Mouse (Mus musculus) CH12.LX (cell line): ENCODE measurements around the gene Rpusd3. TPM values are rescaled to one million over a fixed set of nuclear protein-coding genes. Genes with fewer than 3 reads are reported as not detected.

ENCODE experiments used
- DNase-seq: peaks from one replicate; pipeline ENCODE4 v3.0.0-alpha.2; 2013; ENCODE audit errors: extremely low read depth
- H3K27ac ChIP-seq: 2 replicates; pipeline ENCODE4 v1.5.1; 2012; ENCODE audit warnings: low read depth, mild to moderate bottlenecking, control low read depth, moderate library complexity; ENCODE audit not compliant: insufficient read depth
- H3K27me3 ChIP-seq: replicated peaks from 2 replicates; pipeline ENCODE3; 2012; ENCODE audit warnings: inconsistent platforms
- H3K36me3 ChIP-seq, 2 experiments: replicated peaks in 1 of 2; 2 replicates each; pipeline versions ENCODE3 to v1.6.1; 2012; ENCODE audit warnings: inconsistent platforms in 1 of 2, low read length in 1 of 2, mild to moderate bottlenecking in 1 of 2, mixed read lengths in 1 of 2, moderate library complexity in 1 of 2; ENCODE audit not compliant: control insufficient read depth in 1 of 2, insufficient read depth in 1 of 2
- H3K4me1 ChIP-seq, 2 experiments: 2 replicates each; pipeline ENCODE4 v1.6.1; 2012; ENCODE audit warnings: inconsistent platforms in 1 of 2, moderate library complexity in 1 of 2; ENCODE audit not compliant: insufficient read depth in 2 of 2, control insufficient read depth in 1 of 2
- H3K4me2 ChIP-seq: 2 replicates; pipeline ENCODE4 v1.6.1; 2012; ENCODE audit warnings: low read depth, mild to moderate bottlenecking, control low read depth; ENCODE audit not compliant: poor library complexity, insufficient read depth, severe bottlenecking
- H3K4me3 ChIP-seq, 3 experiments: fragments of 150-350 bp in 1 of 3; sonication (generic) in 1 of 3; replicated peaks in 1 of 3; 2 replicates each; pipeline versions ENCODE3 to v1.5.1; 2011 to 2012; ENCODE audit warnings: low read depth in 2 of 3, low read length in 2 of 3, mild to moderate bottlenecking in 2 of 3, moderate library complexity in 2 of 3, control low read depth in 1 of 3, improper control_type of control experiment in 1 of 3, inconsistent platforms in 1 of 3, mixed read lengths in 1 of 3; ENCODE audit not compliant: poor library complexity in 1 of 3
- H3K79me2 ChIP-seq: replicated peaks from 2 replicates; pipeline ENCODE4 v1.6.1; 2012; ENCODE audit warnings: mild to moderate bottlenecking, moderate library complexity; ENCODE audit not compliant: control insufficient read depth, poor library complexity, insufficient read depth, severe bottlenecking; ENCODE audit errors: extremely low read depth
- H3K9ac ChIP-seq: 2 replicates; pipeline ENCODE4 v1.6.1; 2012; ENCODE audit warnings: low read depth, mild to moderate bottlenecking, control low read depth, moderate library complexity; ENCODE audit not compliant: insufficient read depth
- H3K9me3 ChIP-seq: replicated peaks from 2 replicates; pipeline ENCODE3; 2012; ENCODE audit warnings: low read length, inconsistent platforms, mixed read lengths
- CTCF ChIP-seq, 2 experiments: IDR thresholded peaks in 1 of 2; conservative IDR thresholded peaks in 1 of 2; 2 replicates each; pipeline ENCODE4 v1.5.1; 2011 to 2012; ENCODE audit warnings: low read depth in 2 of 2, low read length in 2 of 2, improper control_type of control experiment in 1 of 2, inconsistent platforms in 1 of 2, mild to moderate bottlenecking in 1 of 2, moderate library complexity in 1 of 2
- ELF1 ChIP-seq: IDR thresholded peaks from 2 replicates; pipeline ENCODE4 v1.6.1; 2014; ENCODE audit warnings: low read depth, mild to moderate bottlenecking, inconsistent platforms, low read length, improper control_type of control experiment
- MAX ChIP-seq: IDR thresholded peaks from 2 replicates; pipeline ENCODE4 v1.6.1; 2011; ENCODE audit warnings: low read length, improper control_type of control experiment
- MAZ ChIP-seq: IDR thresholded peaks from 2 replicates; pipeline ENCODE4 v1.6.1; 2012; ENCODE audit warnings: low read depth, mild to moderate bottlenecking, inconsistent platforms, low read length, improper control_type of control experiment, moderate library complexity
- MEF2A ChIP-seq: IDR thresholded peaks from 2 replicates; pipeline ENCODE4 v1.6.1; 2014; ENCODE audit warnings: low read depth, mild to moderate bottlenecking, inconsistent platforms, low read length, improper control_type of control experiment, borderline replicate concordance
- MYC ChIP-seq: IDR thresholded peaks from 2 replicates; pipeline ENCODE4 v1.6.1; 2011; ENCODE audit warnings: low read depth, mild to moderate bottlenecking, improper control_type of control experiment, low read length
- NRF1 ChIP-seq: IDR thresholded peaks from 2 replicates; pipeline ENCODE4 v1.6.1; 2014; ENCODE audit warnings: low read depth, mild to moderate bottlenecking, inconsistent platforms, low read length, improper control_type of control experiment, moderate library complexity
- PAX5 ChIP-seq: IDR thresholded peaks from 2 replicates; pipeline ENCODE4 v1.6.1; 2012; ENCODE audit warnings: low read length, inconsistent platforms, mixed read lengths
- POLR2A ChIP-seq: IDR thresholded peaks from 2 replicates; pipeline ENCODE4 v1.6.1; 2011; ENCODE audit warnings: low read depth, mild to moderate bottlenecking, improper control_type of control experiment, low read length
- RAD21 ChIP-seq: IDR thresholded peaks from 2 replicates; pipeline ENCODE4 v1.6.1; 2011; ENCODE audit warnings: low read depth, mild to moderate bottlenecking, low read length, improper control_type of control experiment, moderate library complexity
- SIN3A ChIP-seq: IDR thresholded peaks from 2 replicates; pipeline ENCODE4 v1.6.1; 2012; ENCODE audit warnings: low read length, improper control_type of control experiment, inconsistent platforms
- SMC3 ChIP-seq: IDR thresholded peaks from 2 replicates; pipeline ENCODE4 v1.6.1; 2011; ENCODE audit warnings: low read depth, low read length, improper control_type of control experiment
- TBP ChIP-seq: conservative IDR thresholded peaks from 2 replicates; pipeline ENCODE4 v1.6.1; 2011; ENCODE audit warnings: low read depth, low read length, improper control_type of control experiment
- TCF12 ChIP-seq: IDR thresholded peaks from 2 replicates; pipeline ENCODE4 v1.6.1; 2014; ENCODE audit warnings: low read depth, mild to moderate bottlenecking, inconsistent platforms, low read length, improper control_type of control experiment
- USF1 ChIP-seq: IDR thresholded peaks from 2 replicates; pipeline ENCODE4 v1.6.1; 2014; ENCODE audit warnings: low read depth, mild to moderate bottlenecking, inconsistent platforms, low read length, improper control_type of control experiment
- USF2 ChIP-seq: conservative IDR thresholded peaks from 2 replicates; pipeline ENCODE4 v1.6.1; 2011; ENCODE audit warnings: low read depth, low read length, improper control_type of control experiment
- ZNF384 ChIP-seq: IDR thresholded peaks from 2 replicates; pipeline ENCODE4 v1.6.1; 2012; ENCODE audit warnings: low read depth, low read length, improper control_type of control experiment, inconsistent platforms
- dilution Hi-C: fragments of 300-500 bp; cut with MboI; formaldehyde crosslinking; loops from 2 replicates; pipeline ENCODE4 v1.14.3; 2020; ENCODE audit warnings: low sequenced_read_pairs; ENCODE audit not compliant: extremely low pct_unique_long_range_greater_than_20kb, extremely low pct_ligation_motif_present
- in situ Hi-C: fragments of 300-500 bp; cut with MboI; formaldehyde crosslinking; loops from 3 replicates; pipeline ENCODE4 v1.14.3; 2019; ENCODE audit warnings: low sequenced_read_pairs, low pct_ligation_motif_present, low pct_unique_long_range_greater_than_20kb, mixed read lengths
- polyA plus RNA-seq: library from polyadenylated mRNA; unstranded; fragments of >175 nt; gene quantifications from 2 replicates; pipeline ENCODE4 v1.2.1, GENCODE M21; 2012; ENCODE audit warnings: low read depth; ENCODE audit not compliant: insufficient read length
- total RNA-seq, 2 experiments: library from RNA; depleted of rRNA; stranded (reverse); fragments of 300-350 nt in 1 of 2; fragments of >200 nt in 1 of 2; gene quantifications; 2 replicates each; pipeline ENCODE4 v1.2.3; 2012 to 2014

Rpusd3 gene
- total and polyA plus RNA-seq, 3 experiments: 22.1 to 26.5 (median 26.3) TPM

DNA sequence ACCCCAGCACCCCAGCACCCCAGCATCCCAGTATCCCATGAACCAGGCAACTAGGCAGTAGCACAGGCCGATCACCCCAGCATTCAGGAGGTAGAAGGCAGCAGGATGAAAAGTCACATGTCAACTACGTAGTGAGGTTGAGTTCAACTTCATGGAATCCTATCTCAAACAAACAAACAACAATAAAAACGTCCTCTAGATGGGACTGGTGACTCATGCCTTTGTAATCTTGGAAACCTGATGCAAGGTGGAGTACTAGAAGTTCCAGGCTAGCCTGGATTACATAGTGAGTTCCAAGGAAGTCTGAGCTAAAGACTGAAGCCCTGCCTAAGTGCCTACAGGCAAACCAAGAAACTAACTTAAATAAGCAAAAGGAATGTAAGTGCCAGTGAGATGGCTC is 11.7 kb upstream of the Rpusd3 start:
- in situ Hi-C loops: no loop called here
- H3K27me3 ChIP-seq: no peaks in the 10 kb centered on the region
- TF ChIP-seq TBP (no peak), MAZ (no peak)
- TF ChIP-seq, all 38 proteins: peak for 0
- Histone ChIP-seq H3K4me1 (peaks cover 23 to 47% of the 10 kb centered on the region in 2 experiments), H3K4me3 (no peak overlapping the region), H3K36me3 (no peaks in the 10 kb centered on the region), H3K79me2 (no peaks in the 10 kb centered on the region), H3K27ac (no peak overlapping the region), H3K4me2 (no peak overlapping the region), H3K9ac (no peak overlapping the region), H3K9me3 (peaks cover 5% of the 10 kb centered on the region)
- no peak for DNase-seq
- dilution Hi-C loops: no loop called here

DNA sequence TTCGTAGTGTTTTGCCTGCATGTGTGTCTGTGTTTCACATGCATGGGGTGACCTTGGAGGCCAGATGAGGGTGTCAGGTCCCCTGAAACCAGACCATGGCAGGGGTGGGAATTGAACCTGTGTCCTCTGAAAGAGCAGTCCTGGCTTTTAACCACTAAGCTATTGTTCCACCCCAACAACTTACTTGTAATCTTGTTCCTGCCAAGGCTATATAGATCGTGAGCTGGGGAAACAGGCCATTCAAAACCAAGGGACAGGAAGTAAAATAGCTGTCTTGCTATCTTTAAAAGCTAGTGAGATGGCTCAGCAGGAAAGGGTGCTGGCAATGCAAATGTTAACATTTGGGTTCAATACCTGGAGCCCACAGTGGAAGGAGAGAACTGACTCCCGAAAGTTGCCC is 10.8 kb upstream of the Rpusd3 start:
- Histone ChIP-seq H3K36me3 (no peaks in the 10 kb centered on the region), H3K9ac (no peak overlapping the region), H3K9me3 (peaks cover 5% of the 10 kb centered on the region), H3K79me2 (no peaks in the 10 kb centered on the region), H3K4me3 (no peak overlapping the region), H3K27me3 (peaks cover 3% of the 10 kb centered on the region), H3K27ac (no peak overlapping the region), H3K4me2 (no peak overlapping the region), H3K4me1 (peaks cover 23 to 38% of the 10 kb centered on the region in 2 experiments)
- in situ Hi-C loops (no loop called here), dilution Hi-C loops (no loop called here)
- no peak for TF ChIP-seq USF2
- DNase-seq: no peak

DNA sequence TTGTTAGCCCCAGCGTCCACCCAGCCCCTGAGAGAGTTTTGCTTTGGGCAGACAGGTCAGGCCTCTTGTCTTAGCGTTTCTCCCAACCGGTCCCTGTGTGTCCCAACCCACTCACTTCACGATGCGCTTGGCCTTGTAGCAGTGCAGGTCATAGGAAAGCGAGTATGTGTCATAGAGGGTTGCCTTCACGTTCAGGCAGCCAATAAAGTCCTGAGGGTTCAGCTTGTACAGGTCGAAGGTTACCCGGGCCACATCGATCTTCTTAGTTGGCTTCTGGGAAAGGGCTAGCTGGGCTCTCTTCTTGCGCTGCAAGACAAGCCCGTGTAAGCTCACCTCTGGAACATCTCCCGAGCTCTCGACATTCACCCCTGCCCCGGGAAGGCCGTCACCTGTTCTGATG is 8.9 kb upstream of the Rpusd3 start:
- dilution Hi-C loops (no loop called here), in situ Hi-C loops (no loop called here)
- no peak overlapping the region for H3K4me2 ChIP-seq
- TF ChIP-seq ZNF384: no peak
- no peak for TF ChIP-seq NRF1
- no peak for TF ChIP-seq POLR2A
- no peaks in the 10 kb centered on the region for H3K36me3 ChIP-seq
- H3K9ac ChIP-seq: no peak overlapping the region
- H3K9me3 ChIP-seq: peaks cover 5% of the 10 kb centered on the region
- no peak overlapping the region for H3K27ac ChIP-seq
- H3K27me3 ChIP-seq: peaks cover 3% of the 10 kb centered on the region
- H3K4me3 ChIP-seq: no peak overlapping the region
- DNase-seq: no peak
- no peaks in the 10 kb centered on the region for H3K79me2 ChIP-seq
- H3K4me1 ChIP-seq: peaks cover 16 to 30% of the 10 kb centered on the region in 2 experiments

DNA sequence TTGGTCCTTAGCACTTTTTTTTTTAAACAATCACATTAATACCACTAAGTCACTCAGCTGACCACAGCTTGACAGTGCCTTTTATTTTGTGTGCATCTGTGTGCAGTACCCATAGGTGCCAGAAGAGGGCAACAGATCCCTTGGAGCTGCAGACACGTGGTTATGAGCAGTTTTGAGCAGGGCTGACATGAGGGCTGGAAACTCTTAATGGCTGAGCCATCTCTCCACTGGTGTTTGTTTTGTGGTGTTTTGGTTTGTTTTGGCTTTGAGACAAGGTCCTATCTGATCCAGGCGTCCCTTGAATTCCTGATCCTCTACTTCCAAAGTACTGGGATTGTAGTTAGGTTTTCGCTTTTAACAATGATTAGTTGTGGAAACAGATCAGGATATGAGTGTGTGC is 8.3 kb upstream of the Rpusd3 start:
- Histone ChIP-seq H3K4me2 (no peak overlapping the region), H3K27me3 (peaks cover 3% of the 10 kb centered on the region), H3K36me3 (no peaks in the 10 kb centered on the region), H3K27ac (no peak overlapping the region), H3K4me3 (no peak overlapping the region), H3K9me3 (peaks cover 5% of the 10 kb centered on the region), H3K9ac (no peak overlapping the region), H3K79me2 (no peaks in the 10 kb centered on the region), H3K4me1 (peaks cover 11 to 25% of the 10 kb centered on the region in 2 experiments)
- peak; percentile 72 for DNase-seq
- dilution Hi-C loops (no loop called here), in situ Hi-C loops (no loop called here)
- TF ChIP-seq MAZ (no peak), ELF1 (no peak), PAX5 (no peak), MYC (peak; percentile 98), TCF12 (no peak), CTCF (conservative IDR thresholded peaks at IDR 0.05 in 1 of 2, IDR thresholded peaks at IDR 0.05 in 1 of 2; ENCODE audit: low read depth in 2 of 2, low read length in 2 of 2) (peak; percentile 65 to 66; a peak in 3 of 4 replicates), SMC3 (peak; percentile 44), MEF2A (no peak), SIN3A (no peak), MAX (peak; percentile 95), USF1 (peak; percentile 34), RAD21 (peak; percentile 62)
